Mouse (Mus musculus) adrenal gland, postnatal 4 days (tissue): ENCODE results near the gene Fas. TPM values are rescaled to one million over a fixed set of nuclear protein-coding genes. Genes with fewer than 3 reads are reported as not detected.

Experiments
- DNase-seq, 2 experiments: peaks; one replicate each; pipeline ENCODE4 v3.0.0; 2021 to 2022; ENCODE audit warnings: low spot score in 2 of 2, mixed read lengths in 2 of 2
- long read RNA-seq, 2 experiments: library from polyadenylated mRNA; stranded (forward); transcript quantifications; one replicate each; pipeline ENCODE4 v2.0.0; 2021
- total RNA-seq, 2 experiments: library from RNA; stranded (reverse); gene quantifications; 2 replicates each; pipeline ENCODE4 v1.2.3; 2021

Fas gene
- 1 to 10 TPM; 5.1 to 9.9 TPM for total RNA-seq
- long read RNA-seq, experiment 1, partial matches to known transcripts = 0 of 4 reads
- long read RNA-seq, experiment 1, other reads (novel, unspliced or antisense) = 0 of 4 reads
- long read RNA-seq, experiment 2, partial matches to known transcripts = 1 of 6 reads
- long read RNA-seq, experiment 2, other reads (novel, unspliced or antisense) = 2 of 6 reads

DNA sequence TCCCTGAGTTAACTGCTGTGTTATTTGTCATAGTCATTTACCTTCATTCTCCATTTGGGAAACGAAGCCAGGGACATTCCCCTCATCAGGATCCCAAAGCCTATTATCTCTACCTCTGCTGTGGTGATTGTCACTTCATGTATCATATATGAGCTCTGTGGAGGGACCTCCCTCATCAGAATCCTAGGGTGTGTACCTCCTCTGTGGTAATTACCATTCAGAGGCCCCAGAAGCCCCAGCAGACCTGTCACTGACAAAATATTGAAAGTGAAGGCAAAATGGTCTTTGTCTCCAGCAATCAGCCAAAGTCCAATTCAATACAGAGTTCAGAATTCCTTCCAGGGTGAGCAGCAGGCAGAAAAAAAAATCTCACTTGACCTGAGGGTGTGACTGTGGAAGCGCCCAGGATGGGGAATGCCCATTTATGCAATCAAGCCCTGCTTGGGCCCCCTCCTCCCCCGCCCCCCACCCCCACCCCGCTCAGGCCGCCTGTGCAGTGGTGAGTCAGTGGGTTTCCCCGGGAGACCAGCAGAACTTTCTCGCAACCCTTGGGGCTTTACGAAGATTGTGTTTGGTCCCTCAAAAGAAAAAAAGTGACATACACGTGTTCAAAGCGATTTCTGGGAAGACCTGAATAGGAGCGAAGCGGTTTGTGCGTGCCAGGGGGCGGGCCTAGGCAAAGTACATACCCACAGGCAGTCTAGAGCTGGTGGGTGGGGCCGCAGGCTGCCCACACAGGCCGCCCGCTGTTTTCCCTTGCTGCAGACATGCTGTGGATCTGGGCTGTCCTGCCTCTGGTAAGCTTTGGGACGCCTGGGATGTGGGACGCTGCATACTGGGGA, at the start of gene Fas:
Gene Fas, plus strand, starts transcription at position 719 of the 842 bp plus-strand sequence.
- DNase-seq = peak; percentile 29 to 56

DNA sequence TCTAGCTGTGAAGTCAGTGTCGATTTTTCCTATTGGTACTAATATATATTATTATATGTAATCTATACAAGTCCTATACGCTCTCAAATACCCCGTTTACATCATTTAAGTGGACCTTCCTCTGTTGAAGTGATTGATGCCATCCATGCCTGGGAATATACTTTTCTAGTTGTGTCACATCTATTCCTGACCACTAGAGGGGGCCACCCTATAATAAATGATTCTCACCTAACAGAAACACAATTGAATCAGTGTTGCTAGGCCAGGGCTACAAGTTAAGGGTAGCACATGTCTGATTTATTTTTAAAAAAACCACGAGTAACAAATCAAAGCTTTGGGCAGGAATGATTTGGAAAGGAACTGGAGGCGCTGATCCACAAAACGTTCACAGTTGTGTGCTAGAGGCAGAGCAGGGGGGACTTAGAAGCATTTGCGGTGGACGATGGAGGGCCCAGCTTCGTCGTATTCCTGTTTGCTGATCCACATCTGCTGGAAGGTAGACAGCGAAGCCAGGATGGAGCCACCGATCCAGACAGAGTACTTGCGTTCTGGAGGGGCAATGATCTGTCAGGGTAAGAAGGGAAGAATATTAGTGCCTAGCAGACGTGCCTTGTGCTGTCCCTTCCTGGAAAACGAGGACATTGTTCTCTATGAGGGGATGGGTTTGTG, 49.1 kb upstream of the Fas start:
- no peak for DNase-seq

DNA sequence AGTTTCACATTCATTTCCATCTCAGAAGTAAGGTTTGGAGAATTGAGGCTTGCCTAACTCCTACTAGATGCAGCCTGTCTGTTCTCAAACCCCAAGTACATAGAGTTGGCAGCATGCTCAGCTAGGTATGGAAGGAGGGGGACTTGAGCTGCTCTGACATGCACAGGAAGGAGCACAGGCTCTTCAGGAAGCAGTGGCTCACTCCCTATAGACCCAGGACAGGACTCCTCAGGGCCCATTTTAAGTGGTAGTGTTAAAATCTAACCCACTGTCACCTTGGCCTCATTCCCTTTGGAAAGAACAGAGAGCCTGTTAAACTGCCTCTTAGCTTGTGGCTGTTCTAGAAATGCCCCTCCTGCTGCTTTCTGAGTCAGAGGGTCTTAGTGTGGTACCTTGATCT, 47.5 kb upstream of the Fas start:
- DNase-seq = no peak

GRCm38 (mm10) chr19:34244056-34244455, 46.4 kb upstream of the Fas start:
- DNase-seq = no peak

DNA sequence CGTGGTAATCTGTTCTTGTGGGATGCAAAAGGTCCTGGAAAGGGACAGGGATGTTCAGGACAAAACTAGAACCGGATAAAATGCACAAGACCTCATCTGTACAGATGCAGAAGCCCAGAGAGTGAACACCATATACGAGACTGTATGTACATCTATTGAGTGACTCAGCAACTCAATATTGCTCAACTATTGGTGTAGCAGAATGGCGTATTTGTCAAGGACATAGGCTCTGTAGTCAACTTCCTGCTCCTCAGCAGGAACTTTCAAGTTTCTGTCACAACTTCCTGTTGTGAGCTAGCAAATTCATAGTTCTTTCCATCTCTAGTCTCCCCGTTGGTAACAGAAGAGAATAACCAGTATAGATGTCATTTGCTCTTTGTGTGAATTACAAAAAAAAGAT, 41.9 kb upstream of the Fas start:
- DNase-seq = no peak

- no peak for DNase-seq
Measured at GRCm38 (mm10) chr19:34250621-34251020, 39.8 kb upstream of the Fas start.

- no peak for DNase-seq
Measured at GRCm38 (mm10) chr19:34251900-34252299, 38.6 kb upstream of the Fas start.

- no peak for DNase-seq
Measured at GRCm38 (mm10) chr19:34252450-34252849, 38.0 kb upstream of the Fas start.

GRCm38 (mm10) chr19:34254101-34254879, 36.2 kb upstream of the Fas start:
- no peak for DNase-seq

DNA sequence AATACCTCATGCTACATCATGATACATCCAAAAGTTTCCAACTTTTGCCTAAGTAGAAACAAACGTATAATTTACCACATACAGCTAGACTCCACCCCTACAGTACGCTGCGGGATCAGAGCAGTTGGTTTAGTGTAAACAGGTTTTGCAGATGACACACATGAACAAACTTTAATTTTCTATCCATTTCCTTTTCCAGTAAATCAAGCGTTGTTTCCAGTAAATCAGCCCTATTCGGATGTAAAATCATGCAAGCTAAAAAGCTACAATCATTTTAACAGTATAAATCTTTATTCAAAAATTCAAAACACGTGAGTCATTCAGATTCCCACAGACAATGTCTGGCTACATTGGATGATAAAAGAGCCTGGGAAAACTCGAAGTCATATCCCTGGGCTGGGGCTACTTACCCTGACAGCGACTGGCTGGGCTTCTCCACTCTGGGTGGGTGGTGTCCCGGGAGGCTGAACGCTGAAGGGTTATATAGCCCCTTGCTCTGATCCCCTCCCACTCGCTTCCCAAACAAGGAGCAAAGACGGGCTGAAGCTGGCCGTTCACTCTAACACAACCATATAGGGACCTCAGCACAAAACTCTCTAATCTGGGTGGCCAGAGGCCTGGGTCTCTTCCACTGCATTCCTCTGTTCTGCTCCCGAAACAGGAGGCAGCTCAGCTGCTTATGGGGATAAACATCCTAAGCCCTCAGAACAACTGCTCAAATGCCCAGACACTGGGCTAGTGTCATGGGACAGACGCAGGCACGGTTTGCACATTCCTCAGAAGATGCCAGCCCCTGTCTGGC, 35.4 kb upstream of the Fas start, which contains the start of gene Acta2:
Gene Acta2, minus strand, starts transcription at position 711 of the 802 bp plus-strand sequence.
- DNase-seq = no peak

DNA sequence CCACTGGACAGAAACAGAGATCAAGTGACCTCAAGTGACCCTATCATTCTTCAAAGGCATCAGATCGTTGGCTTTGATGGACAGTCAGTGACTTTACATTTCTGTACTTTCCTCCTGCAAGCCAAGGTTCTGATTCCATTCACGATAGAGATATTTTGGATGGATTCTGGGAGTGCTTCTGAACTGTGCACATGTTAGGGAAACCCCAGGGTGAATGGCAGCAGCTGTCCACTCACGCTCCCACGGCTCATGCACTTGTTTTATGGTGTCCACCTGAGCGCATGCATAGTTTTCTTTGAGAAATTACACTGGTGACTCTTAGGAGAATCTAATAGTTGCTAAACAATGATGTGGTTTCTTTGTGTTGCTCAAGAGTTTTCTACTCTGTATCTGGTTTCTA, 34.3 kb upstream of the Fas start:
- no peak for DNase-seq

DNA sequence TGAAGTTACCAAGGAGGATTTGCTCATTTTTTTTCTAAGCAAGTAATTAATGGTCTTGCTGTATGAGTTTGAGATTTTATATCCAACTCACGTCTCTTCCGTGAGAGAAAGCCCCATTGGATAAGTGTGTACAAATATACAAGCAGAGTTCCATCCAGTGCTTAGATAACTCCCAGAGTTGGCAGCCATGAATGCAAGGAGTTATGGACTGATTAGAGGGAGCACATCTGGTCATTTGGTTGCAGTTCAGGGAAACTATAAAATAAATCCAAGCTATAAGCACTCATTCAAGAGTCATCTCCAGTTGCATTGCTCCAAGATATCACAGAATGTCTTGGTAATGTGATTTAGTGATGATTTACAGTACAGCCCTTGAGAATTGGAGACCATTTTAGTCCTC, 33.5 kb upstream of the Fas start:
- DNase-seq = no peak

DNA sequence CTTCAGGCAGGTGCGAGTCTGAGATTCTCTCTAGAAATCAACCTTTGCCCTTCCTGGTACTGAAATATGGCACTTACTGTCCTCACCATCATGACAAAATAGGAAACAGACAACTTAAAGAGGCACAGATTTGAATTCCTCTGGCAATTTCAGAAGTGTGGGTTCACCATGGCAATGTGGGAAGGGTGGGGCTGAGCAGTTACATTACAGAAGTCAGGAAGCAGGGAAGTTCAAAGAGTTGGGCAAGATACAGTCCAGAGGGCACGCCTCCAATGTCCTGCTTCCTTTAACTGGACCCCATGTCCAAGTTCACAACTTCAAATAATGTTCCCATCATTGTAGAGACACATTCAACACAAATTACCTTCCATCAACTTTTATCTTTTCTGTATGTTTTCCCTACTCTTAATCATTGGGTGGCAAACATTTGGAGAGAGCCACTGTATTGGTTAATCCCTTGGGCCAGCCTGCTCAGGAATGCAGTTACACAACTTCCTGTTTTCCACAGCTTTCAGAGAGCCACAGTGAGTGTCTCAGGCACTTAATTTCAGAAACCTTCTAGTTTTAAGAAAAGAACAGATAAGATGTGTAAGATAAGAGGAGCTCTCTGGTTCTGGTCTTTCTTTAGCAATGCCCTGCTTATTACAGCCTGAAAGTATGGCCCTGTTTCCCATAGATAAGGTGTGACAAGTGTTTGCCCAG, 28.0 kb upstream of the Fas start:
- DNase-seq = no peak

GRCm38 (mm10) chr19:34265604-34266193, 24.8 kb upstream of the Fas start:
- DNase-seq = no peak

- DNase-seq = no peak
Measured at GRCm38 (mm10) chr19:34268991-34269390, 21.5 kb upstream of the Fas start.

DNA sequence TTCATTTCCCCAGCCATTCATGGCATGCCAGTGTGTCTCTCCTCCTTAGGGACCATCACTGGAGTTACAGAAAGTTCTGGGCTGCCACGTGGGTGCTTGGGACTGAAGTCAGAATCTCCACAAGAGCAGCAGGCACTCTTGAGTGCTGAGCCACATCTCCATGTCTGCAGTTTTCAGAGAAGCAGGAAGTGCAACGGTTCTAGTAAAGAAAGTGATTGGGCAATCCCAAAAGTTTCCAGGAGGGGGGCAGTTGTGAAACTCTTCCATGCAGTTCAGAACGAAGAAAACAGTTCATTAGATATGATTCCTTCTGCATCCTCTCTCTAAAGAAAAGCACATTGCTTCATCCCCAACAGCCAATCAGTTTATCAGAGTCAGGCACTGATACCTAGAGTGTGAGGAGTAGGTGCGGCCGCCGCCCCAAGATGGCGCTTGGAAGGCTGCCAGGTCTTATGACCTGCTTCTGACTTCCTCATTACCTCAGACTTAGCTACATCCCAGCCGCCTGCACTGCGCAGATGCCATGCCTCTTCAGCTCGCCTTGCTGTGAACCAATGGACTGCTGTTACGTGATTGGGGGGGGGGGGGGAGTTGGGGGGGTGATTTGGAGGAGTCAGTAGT, 20.2 kb upstream of the Fas start:
- DNase-seq = no peak

- DNase-seq = no peak
Measured at GRCm38 (mm10) chr19:34270824-34271464, 19.5 kb upstream of the Fas start.

- no peak for DNase-seq
Measured at GRCm38 (mm10) chr19:34273073-34273472, 17.4 kb upstream of the Fas start.

DNA sequence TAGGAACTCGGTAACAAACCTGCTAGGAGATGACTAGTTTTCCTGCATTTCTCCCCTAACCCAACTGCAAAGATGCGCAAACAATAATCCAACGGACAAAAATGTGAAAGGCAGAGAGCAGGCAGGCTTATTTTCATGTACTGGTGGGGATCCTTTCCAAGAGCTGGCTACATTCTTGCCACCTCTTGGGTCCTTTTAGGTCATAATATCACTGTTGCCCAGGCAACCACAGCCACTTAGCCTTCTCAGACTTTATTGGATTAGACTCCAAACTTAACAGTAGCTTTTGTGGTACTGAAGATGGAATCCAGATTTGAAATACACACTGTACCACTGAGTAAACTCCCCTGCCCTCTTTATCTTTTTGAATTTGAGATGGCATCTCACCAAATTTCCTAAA, 12.4 kb upstream of the Fas start:
- no peak for DNase-seq
